Mouse (Mus musculus) myocyte (in vitro differentiated cells): Measurements from ENCODE around the gene Gm42421.

Experiments
- MAX ChIP-seq: IDR thresholded peaks from one replicate; pipeline ENCODE4 v1.6.1; 2011; ENCODE audit warnings: low read depth, mild to moderate bottlenecking, control low read depth
- POLR2A ChIP-seq: IDR thresholded peaks from one replicate; pipeline ENCODE4 v1.6.1; 2011; ENCODE audit warnings: low read depth, mild to moderate bottlenecking, control low read depth, moderate library complexity; ENCODE audit not compliant: insufficient read length
- SRF ChIP-seq: IDR thresholded peaks from one replicate; pipeline ENCODE4 v1.6.1; 2011; ENCODE audit warnings: low read depth; ENCODE audit not compliant: control insufficient read depth, insufficient read length
- TCF12 ChIP-seq: IDR thresholded peaks from one replicate; pipeline ENCODE4 v1.6.1; 2011; ENCODE audit warnings: mild to moderate bottlenecking, control low read depth; ENCODE audit not compliant: poor library complexity, insufficient read depth, severe bottlenecking
- TCF3 ChIP-seq: IDR thresholded peaks from one replicate; pipeline ENCODE4 v1.6.1; 2011; ENCODE audit warnings: low read depth, control low read depth; ENCODE audit not compliant: insufficient read length

GRCm38 (mm10) chr5:143902111-143902510 is 25.9 kb upstream of the Gm42421 start:
- TF ChIP-seq TCF12 (no peak), MAX (no peak), SRF (no peak), TCF3 (no peak), POLR2A (no peak)
